ENCODE assay signal across 23 mouse cellular contexts in genomic region chr4:53231867-53232266, GRCm38 (mm10).
DNase-seq lines count a peak whose midpoint lies in the region; ATAC-seq and TF ChIP-seq lines count a peak whose summit lies in the region.
"Had no signal": no experiment of that assay in that cellular context is flagged by ENCODE, and none has a peak within 500 bp of the region (broad histone marks: within the 10 kb centered on the region; RNA-seq: fewer than 3 reads in every experiment).

No protein-coding gene starts in this region.

- H3K27ac ChIP-seq in heart, embryonic 10.5 days: peak overlapping the region; percentile 50; the same call in 1 of the 2 replicates
- peak overlapping the region; percentile 54 to 62 for H3K27ac ChIP-seq in heart, embryonic 14.5 days (replicated peaks in 1 of 2; ENCODE audit: control insufficient read depth in 1 of 2, insufficient read depth in 1 of 2, low read depth in 2 of 2, low read length in 2 of 2)
- 0 out of 2 replicates have a peak overlapping the region, but pooled peaks have one; percentile 1 for H3K27ac ChIP-seq in bone marrow macrophage, adult 2 months (ENCODE audit: insufficient read depth, low read depth, low read length)
- H3K27ac ChIP-seq in macrophage: peak overlapping the region; percentile 51
- H3K27ac ChIP-seq: embryonic facial prominence, embryonic 15.5 days; forebrain, embryonic 10.5 days; hindbrain, embryonic 12.5 days had no signal

- no peak for TF ChIP-seq POLR2A in bone marrow macrophage, adult 2 months (IDR thresholded peaks at IDR 0.05; ENCODE audit: borderline replicate concordance, low read depth, low read length)

- no peak for DNase-seq in heart, embryonic 10.5 days (ENCODE audit: low spot score)
- DNase-seq in heart, postnatal 4 days: no peak
- DNase-seq in heart, postnatal 14 days: no peak
- DNase-seq in urinary bladder, postnatal 4 days (ENCODE audit: low spot score in 2 of 2): no peak
- DNase-seq: adrenal gland, adult 2 months; adrenal gland, postnatal 25 days; cerebellum, adult 11 months; cerebellum, adult 8-10 months; cerebellum, postnatal 14 days; embryo, embryonic 11 days; gastrocnemius, postnatal 10 days; kidney, adult 8-10 months had no signal

- no peak for ATAC-seq in heart, embryonic 14.5 days (ENCODE audit: insufficient number of reproducible peaks, insufficient read depth, low FRiP score, low read depth)
- ATAC-seq: forebrain, embryonic 14.5 days; hindbrain, embryonic 16.5 days; inflammation-experienced regulatory T-cells, adult 6 months; intestine, postnatal 0 days had no signal

- no peak for TF ChIP-seq CTCF in bone marrow macrophage, adult 2 months (IDR thresholded peaks at IDR 0.05; ENCODE audit: low read depth, low read length)

- H3K27me3 ChIP-seq in heart, embryonic 10.5 days (ENCODE audit: insufficient read depth, poor library complexity, severe bottlenecking): no peaks in the 10 kb centered on the region
- H3K27me3 ChIP-seq in heart, embryonic 14.5 days (ENCODE audit: control insufficient read depth, insufficient read depth, low read length): no peaks in the 10 kb centered on the region
- H3K27me3 ChIP-seq: embryonic facial prominence, embryonic 15.5 days; hindbrain, embryonic 12.5 days had no signal

- no peaks in the 10 kb centered on the region for H3K9me3 ChIP-seq in heart, embryonic 10.5 days
- no peaks in the 10 kb centered on the region for H3K9me3 ChIP-seq in heart, embryonic 14.5 days (ENCODE audit: control insufficient read depth, low read length)
- H3K9me3 ChIP-seq: embryonic facial prominence, embryonic 15.5 days; forebrain, embryonic 10.5 days; hindbrain, embryonic 12.5 days had no signal

- WGBS in heart, embryonic 10.5 days: 27% methylated on average over 4 of the region's 4 CpGs
- WGBS in heart, embryonic 14.5 days: 33% methylated on average over 4 of the region's 4 CpGs
- 99% methylated on average over 4 of the region's 4 CpGs for WGBS in macrophage (ENCODE audit: missing documents)

- no peak overlapping the region for H3K9ac ChIP-seq in heart, embryonic 14.5 days (ENCODE audit: low read length)
- H3K9ac ChIP-seq: embryonic facial prominence, embryonic 15.5 days; hindbrain, embryonic 12.5 days had no signal

- H3K36me3 ChIP-seq in heart, embryonic 10.5 days: no peaks in the 10 kb centered on the region
- H3K36me3 ChIP-seq in heart, embryonic 14.5 days (ENCODE audit: control insufficient read depth, insufficient read depth, low read length): no peaks in the 10 kb centered on the region
- no peaks in the 10 kb centered on the region for H3K36me3 ChIP-seq in macrophage (ENCODE audit: inconsistent target)
- H3K36me3 ChIP-seq: embryonic facial prominence, embryonic 15.5 days; forebrain, embryonic 10.5 days; hindbrain, embryonic 12.5 days had no signal

- H3K4me1 ChIP-seq in heart, embryonic 10.5 days: peaks cover 23% of the 10 kb centered on the region; the same call in 1 of the 2 replicates
- peaks cover 8 to 11% of the 10 kb centered on the region in 2 experiments for H3K4me1 ChIP-seq in heart, embryonic 14.5 days (ENCODE audit: control insufficient read depth in 2 of 2, insufficient read depth in 2 of 2, low read length in 2 of 2)
- H3K4me1 ChIP-seq in bone marrow macrophage, adult 2 months (ENCODE audit: control insufficient read depth, insufficient read depth, low read length): peaks cover 34% of the 10 kb centered on the region
- H3K4me1 ChIP-seq: embryonic facial prominence, embryonic 15.5 days had no signal

- H3K4me3 ChIP-seq in heart, embryonic 10.5 days: no peak overlapping the region
- H3K4me3 ChIP-seq in heart, embryonic 14.5 days (ENCODE audit: control insufficient read depth in 1 of 2, insufficient read depth in 1 of 2, low read depth in 1 of 2, low read length in 2 of 2): no peak overlapping the region
- no peak overlapping the region for H3K4me3 ChIP-seq in bone marrow macrophage, adult 2 months (ENCODE audit: insufficient read depth, low read length)
- no peak overlapping the region for H3K4me3 ChIP-seq in macrophage (ENCODE audit: inconsistent target)
- H3K4me3 ChIP-seq: embryonic facial prominence, embryonic 15.5 days; erythroblast, embryonic 14.5 days; forebrain, embryonic 10.5 days; hindbrain, embryonic 12.5 days had no signal

- no peak overlapping the region for H3K4me2 ChIP-seq in heart, embryonic 14.5 days (ENCODE audit: low read length)
- H3K4me2 ChIP-seq: embryonic facial prominence, embryonic 15.5 days; hindbrain, embryonic 12.5 days had no signal

- no peaks in the 10 kb centered on the region for H3K79me2 ChIP-seq in macrophage (ENCODE audit: inconsistent target)

- intact Hi-C loops in heart, postnatal 14 days (cut with DNase I): no loop called here

Comparison
In these comparisons a context has a peak if more than half of its experiments do, and no peak if none do; other contexts are left out.
1. H3K27ac ChIP-seq: peak in every context shown above with its lines; median percentile 58 in heart, embryonic 14.5 days; 51 in macrophage; 50 in heart, embryonic 10.5 days; 1 in bone marrow macrophage, adult 2 months.